Mouse (Mus musculus) spleen, postnatal 4 days (tissue): ENCODE measurements around the gene Rps8.
"Not testable (repeated sequence)": the region's sequence is repeated elsewhere in the genome, so short reads cannot be mapped to it uniquely, and the experiment has no call there.

Source experiments
- DNase-seq, 2 experiments: peaks; one replicate each; pipeline ENCODE4 v3.0.0; 2022; ENCODE audit warnings: low spot score in 2 of 2

Rps8 gene

GRCm38 (mm10) chr4:117155792-117156355 is at the start of gene Rps8:
Rps8 (minus strand) TSS chr4:117156243.
- DNase-seq: peak; percentile 79 to 89

- DNase-seq: no peak
These were observed 46.9 kb upstream of the Rps8 start for GRCm38 (mm10) chr4:117202992-117203354.

DNA sequence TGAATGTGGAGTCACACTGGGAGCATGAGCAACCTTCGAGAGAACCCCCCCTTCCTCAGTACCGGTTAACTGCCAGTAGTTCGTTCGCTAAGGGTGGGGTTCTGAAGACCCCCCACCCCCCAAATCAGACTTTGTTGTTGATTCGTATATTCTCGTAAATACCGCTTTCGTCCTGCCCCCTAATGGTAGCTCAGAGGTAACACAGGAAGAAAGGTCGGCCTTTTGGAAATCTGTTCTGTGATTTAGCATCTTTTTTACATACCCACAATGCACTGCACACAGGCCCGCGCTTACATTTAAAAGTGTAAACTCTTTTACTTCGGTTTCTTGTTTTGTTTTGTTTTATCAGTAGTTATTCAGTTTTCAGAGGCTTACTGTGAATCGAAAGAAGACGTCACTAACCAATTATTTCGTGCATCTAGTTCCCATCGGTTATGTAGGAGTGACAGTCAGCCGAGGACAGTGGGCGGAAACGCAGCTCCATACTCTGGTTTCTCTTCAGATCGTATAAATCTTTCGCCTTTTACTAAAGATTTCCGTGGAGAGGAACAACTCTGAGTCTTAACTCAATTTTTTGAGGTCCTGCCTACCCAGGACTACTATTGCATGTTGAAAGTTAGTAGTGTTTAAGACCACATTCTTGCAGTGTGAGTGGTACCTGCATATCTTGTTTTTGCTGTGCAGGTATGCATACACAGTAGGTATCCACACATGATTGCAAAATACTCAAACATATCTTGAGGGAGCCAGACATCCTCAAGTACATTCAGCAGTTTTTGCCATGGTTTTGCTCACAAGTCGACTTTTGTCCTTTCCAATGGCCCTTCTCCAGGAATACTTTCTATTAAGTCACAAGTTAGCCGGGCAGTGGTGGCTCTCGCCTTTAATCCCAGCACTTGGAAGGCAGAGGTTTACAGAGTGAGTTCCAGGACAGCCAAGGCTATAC is 46.3 kb upstream of the Rps8 start:
- DNase-seq: peak in 1 of 2 experiments; percentile 33

GRCm38 (mm10) chr4:117191804-117192203 is 35.8 kb upstream of the Rps8 start:
- no peak for DNase-seq

GRCm38 (mm10) chr4:117190660-117191059 is 34.6 kb upstream of the Rps8 start:
- DNase-seq: no peak

DNA sequence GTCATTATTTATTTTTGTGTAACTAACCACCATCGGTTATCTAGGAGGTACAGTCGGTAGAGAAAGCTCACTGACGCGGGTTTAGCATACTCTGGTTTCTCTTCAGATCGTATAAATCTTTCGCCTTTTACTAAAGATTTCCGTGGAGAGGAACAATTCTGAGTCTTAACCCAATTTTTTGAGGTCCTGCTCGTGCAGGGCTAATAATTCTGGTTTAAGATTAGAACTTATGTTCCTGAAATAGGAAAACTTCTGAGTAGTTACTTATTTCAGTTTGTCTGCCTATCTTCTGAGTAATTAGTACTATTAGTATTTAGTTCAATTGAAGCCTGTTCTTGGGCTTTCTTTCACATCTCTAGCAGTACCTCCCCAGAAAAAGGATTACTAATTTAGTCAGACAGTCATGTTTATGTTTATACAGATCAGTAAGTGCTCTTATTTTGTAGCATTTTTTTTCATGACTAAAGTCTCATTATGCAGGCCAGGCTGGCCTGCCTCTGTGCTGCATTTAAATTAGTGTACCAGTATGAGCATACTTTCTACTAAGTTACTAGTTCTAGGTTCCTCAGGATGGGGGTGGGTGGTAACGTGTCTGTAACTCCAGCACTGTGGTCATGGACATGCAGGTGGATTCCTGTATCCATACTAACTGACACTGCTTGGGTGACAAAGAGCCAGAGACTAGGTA is 34.0 kb upstream of the Rps8 start:
- peak; percentile 43 to 73 for DNase-seq

- DNase-seq: peak; percentile 87 to 95
These were observed 33.4 kb upstream of the Rps8 start for GRCm38 (mm10) chr4:117189382-117189855.

DNA sequence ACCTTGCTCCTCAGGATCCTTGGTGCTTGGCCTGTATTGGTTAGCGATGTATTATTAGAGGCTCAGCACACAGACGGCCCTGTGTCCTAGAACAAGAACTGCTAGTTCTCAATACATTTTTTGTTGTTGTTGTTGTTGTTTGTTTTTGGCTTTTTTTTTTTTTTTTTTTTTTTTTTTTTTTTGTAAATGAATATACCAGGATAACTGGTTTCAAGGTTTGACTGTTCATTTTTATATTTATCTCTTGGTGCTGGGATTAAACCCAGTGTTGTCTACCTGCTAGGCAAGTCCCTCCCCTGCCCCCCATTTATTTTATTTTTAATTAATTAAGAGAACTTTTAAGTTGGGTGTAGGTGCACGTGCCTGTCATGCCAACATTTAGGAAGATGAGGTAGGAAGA is 32.9 kb upstream of the Rps8 start:
- DNase-seq: no peak

DNA sequence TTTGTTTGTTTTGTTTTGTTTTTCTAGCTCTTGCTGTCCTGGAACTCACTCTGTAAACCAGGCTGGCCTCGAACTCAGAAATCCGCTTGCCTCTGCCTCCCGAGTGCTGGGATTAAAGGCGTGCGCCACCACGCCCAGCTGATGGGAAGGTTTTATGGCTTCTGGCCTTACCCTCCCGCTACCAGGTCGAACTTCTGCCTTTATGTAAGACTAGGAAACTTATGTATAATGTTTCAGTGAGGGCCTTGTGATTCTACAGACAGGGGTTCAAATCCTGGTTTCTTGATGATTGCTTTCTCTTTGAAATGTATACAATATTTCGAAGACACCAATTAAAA is 26.7 kb upstream of the Rps8 start:
- not testable (repeated sequence) for DNase-seq

GRCm38 (mm10) chr4:117181863-117182758 is 26.1 kb upstream of the Rps8 start, which contains the start of gene Kif2c:
Kif2c (minus strand) TSS chr4:117182639.
- peak; percentile 90 to 95 for DNase-seq

DNA sequence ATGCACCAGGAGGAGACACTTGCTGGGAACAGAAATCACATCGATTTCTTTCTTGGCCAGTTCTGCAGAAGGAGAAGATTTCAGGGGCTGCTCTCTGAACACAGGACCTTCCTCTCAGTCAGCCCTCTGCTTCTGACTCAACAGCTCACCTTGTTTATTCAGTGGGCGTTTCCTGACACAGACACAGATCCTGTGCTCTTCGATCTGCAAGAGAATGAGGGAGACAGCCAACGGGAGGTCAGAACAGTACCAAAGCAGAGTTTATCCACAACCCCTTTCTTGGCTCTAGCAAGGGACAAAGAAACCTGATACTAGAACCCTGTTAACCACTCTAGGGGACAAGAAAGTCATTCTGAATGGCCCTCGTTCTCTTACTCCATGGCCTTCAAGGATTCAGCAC is 13.9 kb upstream of the Rps8 start:
- no peak for DNase-seq

- no peak for DNase-seq
These were observed 5.1 kb upstream of the Rps8 start for GRCm38 (mm10) chr4:117161183-117161582.

DNA sequence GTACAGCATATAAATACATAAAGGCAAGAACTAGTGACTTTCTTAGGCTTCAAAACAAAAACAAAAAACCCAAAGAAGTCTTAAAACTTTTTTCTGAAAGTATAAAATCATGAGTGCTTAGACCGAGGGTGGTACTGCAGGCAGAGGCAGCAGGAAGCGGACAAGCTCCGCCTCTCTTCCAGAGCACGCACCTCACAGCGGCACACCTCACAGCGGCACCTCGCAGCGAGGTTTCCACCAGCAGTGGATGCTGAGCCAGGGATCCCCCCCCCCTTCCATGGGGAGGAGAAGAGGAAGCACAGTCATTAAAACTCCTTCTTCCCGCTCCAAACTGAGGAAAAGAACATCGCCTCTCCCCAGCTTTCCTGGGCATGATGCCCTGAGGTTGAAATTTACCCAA is 3.6 kb upstream of the Rps8 start:
- DNase-seq: no peak

DNA sequence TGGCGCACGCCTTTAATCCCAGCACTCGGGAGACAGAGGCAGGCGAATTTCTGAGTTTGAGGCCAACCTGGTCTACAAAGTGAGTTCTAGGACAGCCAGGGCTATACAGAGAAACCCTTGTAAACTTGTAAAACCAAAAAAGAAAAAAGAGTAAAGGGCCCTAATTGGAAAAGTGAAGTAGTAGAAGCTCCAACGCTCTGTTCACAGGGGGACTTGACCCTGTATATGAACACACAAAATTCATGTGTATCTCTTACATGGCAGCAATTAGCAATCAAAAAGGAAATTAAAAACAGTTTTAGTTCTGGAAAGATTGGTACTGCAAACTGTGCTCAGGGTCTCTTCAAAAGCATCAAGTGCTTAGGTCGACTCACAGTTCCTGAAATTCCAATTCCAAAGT is 329 bp upstream of the Rps8 start:
- DNase-seq: no peak

DNA sequence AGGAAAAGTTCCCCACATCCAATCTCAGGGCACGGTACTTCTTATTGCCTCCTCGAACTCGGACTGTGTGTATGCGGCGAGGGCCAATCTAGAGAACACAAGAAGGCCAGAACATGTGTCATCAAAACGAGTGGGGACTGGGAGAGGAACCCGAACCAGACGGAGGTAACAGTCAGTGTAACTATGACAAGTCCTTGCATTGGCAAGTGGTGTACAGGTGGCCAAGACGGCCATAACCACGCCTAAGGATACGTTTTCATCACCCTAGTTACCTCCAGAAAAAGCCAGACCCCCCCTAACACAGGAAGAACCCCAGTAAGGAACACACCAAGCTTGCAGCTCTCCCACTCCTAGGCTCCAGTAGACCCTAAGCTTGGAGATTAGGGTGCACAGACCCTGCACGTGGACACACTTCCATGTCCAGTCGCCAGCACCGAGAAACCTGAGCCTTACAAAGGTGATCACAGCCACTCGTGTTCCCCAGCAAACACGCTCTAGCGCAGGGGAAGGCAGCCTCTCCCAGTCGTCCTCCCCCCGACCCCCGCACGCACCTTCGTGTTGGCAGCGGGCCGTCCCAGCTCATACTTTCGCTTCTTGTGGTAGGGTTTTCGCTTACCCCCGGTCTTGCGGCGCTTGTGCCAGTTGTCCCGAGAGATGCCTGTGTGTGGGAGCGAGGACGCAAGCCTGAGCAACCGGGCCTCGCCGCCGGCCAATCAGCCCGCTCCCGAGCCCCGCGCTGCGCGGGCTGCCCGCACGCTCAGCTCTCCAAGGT is 837 bp downstream of the Rps8 start:
- DNase-seq: no peak

- no peak for DNase-seq
These were observed 3.3 kb downstream of the Rps8 start for GRCm38 (mm10) chr4:117152714-117153113.

DNA sequence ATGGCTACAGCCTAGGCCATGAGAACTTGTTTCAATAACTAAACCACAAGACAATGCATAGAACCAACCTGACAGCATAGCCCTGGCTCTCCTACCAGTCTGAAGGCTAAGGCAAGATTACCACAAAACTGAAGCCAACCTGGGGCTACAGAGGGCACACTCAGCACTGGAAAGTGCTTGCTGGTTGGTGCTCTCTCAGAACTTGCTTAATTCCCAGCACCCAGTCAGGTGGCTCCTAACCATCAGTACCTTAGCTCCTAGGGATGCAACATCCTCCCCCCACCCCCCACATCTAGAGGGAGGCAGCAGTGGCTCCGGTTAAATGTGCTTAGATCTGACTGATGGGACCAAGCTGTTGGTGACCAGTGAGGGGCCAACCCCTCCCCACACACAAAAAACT is 4.6 kb downstream of the Rps8 start:
- DNase-seq: no peak

- no peak for DNase-seq
These were observed 5.8 kb downstream of the Rps8 start for GRCm38 (mm10) chr4:117150212-117150733.

GRCm38 (mm10) chr4:117149291-117150211 is 6.5 kb downstream of the Rps8 start:
- DNase-seq: no peak
